Mouse (Mus musculus) erythroid progenitor cell, adult 5-6 weeks (primary cell): ENCODE results near the gene Gm10840. TPM values are rescaled to one million over a fixed set of nuclear protein-coding genes. Genes with fewer than 3 reads are reported as not detected.

Experiments
- ATAC-seq: replicated peaks from 2 replicates; pipeline ENCODE4 v1.8.0; 2016; ENCODE audit warnings: moderate number of reproducible peaks, mild to moderate bottlenecking, moderate TSS enrichment, inconsistent platforms; ENCODE audit not compliant: poor library complexity, low FRiP score, severe bottlenecking
- total RNA-seq, 2 experiments: library from RNA; stranded (forward) in 1 of 2; stranded (reverse) in 1 of 2; fragments of 150-400 nt in 1 of 2; fragments of 186-747, 209-891 nt in 1 of 2; gene quantifications; 2 replicates each; pipeline versions ENCODE4 v1.2.3 to v1.2.4; 2015 to 2017; ENCODE audit warnings: low replicate concordance in 2 of 2

The Gm10840 gene
- total RNA-seq, 2 experiments from 2014 or later = not detected

GRCm38 (mm10) chr11:106159216-106159920 lies 1.3 kb upstream of the Gm10840 start:
- ATAC-seq = no peak

GRCm38 (mm10) chr11:106159921-106160840 lies 469 bp upstream of the Gm10840 start:
- no peak for ATAC-seq

GRCm38 (mm10) chr11:106162237-106162636 lies 1.6 kb downstream of the Gm10840 start:
- no peak for ATAC-seq

- no peak for ATAC-seq
Measured at GRCm38 (mm10) chr11:106163546-106163945, 2.9 kb downstream of the Gm10840 start.

- ATAC-seq = no peak
Measured at GRCm38 (mm10) chr11:106164601-106165180, 4.0 kb downstream of the Gm10840 start.

- ATAC-seq = no peak
Measured at GRCm38 (mm10) chr11:106167435-106167834, 6.8 kb downstream of the Gm10840 start.

GRCm38 (mm10) chr11:106170807-106171206 lies 10.2 kb downstream of the Gm10840 start:
- no peak for ATAC-seq

- no peak for ATAC-seq
Measured at GRCm38 (mm10) chr11:106173228-106173627, 12.6 kb downstream of the Gm10840 start.

GRCm38 (mm10) chr11:106174372-106174771 lies 13.7 kb downstream of the Gm10840 start:
- ATAC-seq = no peak

GRCm38 (mm10) chr11:106175081-106175480 lies 14.4 kb downstream of the Gm10840 start:
- no peak for ATAC-seq

GRCm38 (mm10) chr11:106176372-106176771 lies 15.7 kb downstream of the Gm10840 start:
- no peak for ATAC-seq

GRCm38 (mm10) chr11:106178036-106178782 lies 17.6 kb downstream of the Gm10840 start:
- ATAC-seq = peak; percentile 87

- no peak for ATAC-seq
Measured at GRCm38 (mm10) chr11:106179711-106180448, 19.2 kb downstream of the Gm10840 start.

- no peak for ATAC-seq
Measured at GRCm38 (mm10) chr11:106180449-106180801, 19.8 kb downstream of the Gm10840 start.

- ATAC-seq = no peak
Measured at GRCm38 (mm10) chr11:106187326-106187725, 26.7 kb downstream of the Gm10840 start.

GRCm38 (mm10) chr11:106191716-106192115 lies 31.1 kb downstream of the Gm10840 start:
- no peak for ATAC-seq

- ATAC-seq = no peak
Measured at GRCm38 (mm10) chr11:106192241-106192640, 31.6 kb downstream of the Gm10840 start.

- peak; percentile 60 for ATAC-seq
Measured at GRCm38 (mm10) chr11:106192657-106193370, 32.2 kb downstream of the Gm10840 start.
